Mouse (Mus musculus) retina, postnatal 1 day (tissue): ENCODE results near the gene Tbx6.
A peak's percentile ranks its signal among the peaks of the same experiment; 100 is the strongest.

ENCODE experiments used
- DNase-seq: peaks from one replicate; pipeline ENCODE4 v3.0.0-alpha.2; 2012

Gene Tbx6

GRCm38 (mm10) chr7:126821835-126822511, 40.7 kb downstream of the Tbx6 start:
- DNase-seq: peak; percentile 91

- peak; percentile 13 for DNase-seq
These were observed 41.5 kb downstream of the Tbx6 start for GRCm38 (mm10) chr7:126822741-126823140.

GRCm38 (mm10) chr7:126823202-126823711, 42.0 kb downstream of the Tbx6 start:
- peak; percentile 78 for DNase-seq

- DNase-seq: peak; percentile 34
These were observed 42.7 kb downstream of the Tbx6 start for GRCm38 (mm10) chr7:126823940-126824339.

- peak; percentile 30 for DNase-seq
These were observed 44.1 kb downstream of the Tbx6 start for GRCm38 (mm10) chr7:126825403-126825802.

- peak; percentile 50 for DNase-seq
These were observed 44.7 kb downstream of the Tbx6 start for GRCm38 (mm10) chr7:126825952-126826351.

- no peak for DNase-seq
These were observed 50.3 kb downstream of the Tbx6 start, which contains the start of gene 4930451I11Rik for GRCm38 (mm10) chr7:126831539-126831938. 4930451I11Rik (minus strand) TSS chr7:126831639.

- peak; percentile 91 for DNase-seq
These were observed 50.8 kb downstream of the Tbx6 start for GRCm38 (mm10) chr7:126832036-126832598.

- no peak for DNase-seq
These were observed 52.0 kb downstream of the Tbx6 start for GRCm38 (mm10) chr7:126833294-126833693.
